Mouse (Mus musculus): ENCODE measurements around the gene Zfp36.
A peak's percentile ranks its signal among the peaks of the same experiment; 100 is the strongest.
"Not testable (repeated sequence)": the region's sequence is repeated elsewhere in the genome, so short reads cannot be mapped to it uniquely, and the experiment has no call there.

The Zfp36 gene

DNA sequence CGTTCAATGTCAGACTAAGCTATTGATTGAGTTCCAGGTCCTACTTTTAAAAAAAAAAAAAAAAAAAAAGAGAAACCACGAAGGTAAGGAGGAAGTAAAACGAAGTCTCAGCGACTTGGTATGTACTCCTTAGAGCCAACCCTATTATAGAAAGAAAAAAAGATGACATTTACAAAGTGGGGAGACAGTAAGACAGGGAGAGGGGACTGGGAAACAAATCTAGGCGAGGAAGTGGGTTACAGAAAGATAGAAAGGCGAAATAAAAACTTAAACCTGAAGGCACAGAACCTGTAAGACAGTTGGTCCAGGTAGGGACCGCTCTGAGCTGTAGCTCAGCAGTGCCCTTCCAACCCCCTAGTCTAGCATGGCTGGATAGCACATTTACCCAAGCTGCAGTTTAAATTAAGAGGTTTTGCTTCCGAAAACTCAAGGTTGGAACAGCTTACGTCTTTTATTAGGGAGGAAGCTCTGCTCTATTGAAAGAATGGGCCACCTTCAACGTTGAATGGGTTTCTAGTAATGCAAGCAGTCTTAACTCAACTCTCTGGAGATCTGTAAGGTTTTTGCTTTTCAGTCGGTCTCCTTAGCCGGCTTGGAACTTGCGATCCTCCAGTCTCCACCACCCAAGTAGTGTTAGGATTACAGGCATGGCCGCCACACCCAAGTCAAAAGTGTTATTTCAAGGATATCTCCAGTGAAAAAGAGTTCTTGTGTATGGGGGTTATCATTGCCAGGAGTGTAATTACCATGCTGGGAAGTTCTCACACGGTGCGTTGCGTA lies at the start of gene Zfp36:
TSS of gene Zfp36 (minus strand) at position 17 of the 780 bp plus-strand sequence.
- no peak for DNase-seq (ENCODE audit: low spot score in 2 of 2)

DNA sequence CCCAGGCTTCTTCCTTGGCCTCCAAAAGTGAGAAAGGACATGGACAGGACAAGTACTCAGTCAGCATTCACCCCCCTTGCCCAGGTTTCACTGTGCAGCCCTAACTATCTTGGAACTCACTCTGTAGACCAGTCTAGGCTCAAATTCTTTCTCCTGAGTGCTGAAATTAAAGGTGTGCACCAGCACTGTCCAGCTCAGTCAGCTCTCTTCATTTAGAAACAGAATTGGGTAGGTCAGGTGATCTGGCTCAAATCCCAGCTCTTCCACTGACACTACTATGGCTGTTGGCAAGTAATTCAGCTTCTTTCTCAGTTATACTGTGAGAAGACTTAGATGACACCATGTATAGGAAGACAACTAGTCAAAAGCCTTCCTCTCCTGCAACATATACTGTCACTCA lies 47.7 kb upstream of the Zfp36 start:
- DNase-seq (ENCODE audit: low spot score in 2 of 2): peak in 1 of 2 experiments; percentile 27

DNA sequence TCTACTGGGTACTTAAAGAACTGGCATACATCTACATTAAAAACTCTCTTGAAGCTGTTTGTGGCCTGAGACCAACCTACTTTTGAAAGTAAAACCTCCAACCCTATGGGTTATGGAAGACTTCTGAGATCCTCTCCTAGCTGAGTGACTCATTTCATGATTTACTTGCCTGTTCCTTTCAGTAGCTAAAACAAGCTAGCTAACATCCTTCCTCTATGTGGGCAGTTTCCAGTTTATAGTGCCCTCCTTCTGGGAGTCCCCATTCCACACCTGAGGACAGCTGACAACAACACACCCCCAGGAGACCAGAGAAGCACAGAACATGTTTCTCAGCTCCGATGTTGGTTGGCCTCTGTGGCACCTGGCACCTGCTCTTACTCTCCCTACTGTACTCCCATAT lies 43.0 kb upstream of the Zfp36 start:
- DNase-seq (ENCODE audit: low spot score in 2 of 2): no peak

DNA sequence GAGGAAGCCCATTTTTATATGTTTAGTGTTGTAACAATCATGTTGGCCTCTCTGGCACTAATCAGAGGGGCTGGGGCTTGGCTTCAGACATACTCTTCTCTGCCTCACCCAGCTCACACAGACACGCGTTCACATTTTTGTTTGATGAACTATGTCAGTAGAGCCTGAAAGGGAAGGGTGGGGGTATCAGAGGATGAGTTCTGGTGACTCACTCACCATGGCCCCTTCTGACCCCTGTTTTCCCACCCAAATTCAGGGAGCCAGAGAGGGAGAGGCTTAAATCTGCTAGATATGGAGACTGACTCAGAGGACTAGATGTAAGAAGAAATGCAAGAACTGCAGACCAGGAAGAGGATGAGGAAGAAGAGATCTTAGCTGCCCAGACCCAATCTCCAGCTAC lies 39.4 kb upstream of the Zfp36 start:
- peak in 1 of 2 experiments; percentile 15 for DNase-seq (ENCODE audit: low spot score in 2 of 2)

DNA sequence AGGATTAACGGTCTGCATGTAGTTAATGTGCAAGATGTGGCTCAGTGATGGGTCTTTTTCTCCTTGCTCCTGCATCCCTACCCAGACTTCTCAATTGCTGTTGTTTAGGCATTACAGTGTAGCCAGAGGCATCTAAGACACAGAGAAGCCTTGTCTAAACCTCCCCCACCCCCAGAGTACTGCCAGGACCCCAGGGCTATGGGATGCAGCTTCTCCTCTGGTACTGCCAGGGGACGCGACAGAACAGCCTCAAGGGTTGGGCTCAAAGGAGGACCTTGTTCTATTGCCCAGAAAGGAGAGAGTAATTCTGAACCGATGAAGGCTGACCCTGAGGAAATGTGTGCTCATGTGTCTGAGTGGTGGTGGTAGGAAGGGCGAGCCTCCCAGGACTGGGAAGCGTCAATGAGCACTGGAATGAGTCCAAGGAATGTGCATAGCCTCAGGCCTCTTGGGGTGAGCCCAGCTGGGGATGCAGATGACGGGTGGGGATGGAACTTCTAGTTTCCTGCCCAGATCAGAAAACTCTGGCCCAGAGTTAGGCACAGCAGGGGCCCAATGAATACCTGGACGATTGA lies 38.1 kb upstream of the Zfp36 start:
- DNase-seq (ENCODE audit: low spot score in 2 of 2): peak; percentile 85 to 86

DNA sequence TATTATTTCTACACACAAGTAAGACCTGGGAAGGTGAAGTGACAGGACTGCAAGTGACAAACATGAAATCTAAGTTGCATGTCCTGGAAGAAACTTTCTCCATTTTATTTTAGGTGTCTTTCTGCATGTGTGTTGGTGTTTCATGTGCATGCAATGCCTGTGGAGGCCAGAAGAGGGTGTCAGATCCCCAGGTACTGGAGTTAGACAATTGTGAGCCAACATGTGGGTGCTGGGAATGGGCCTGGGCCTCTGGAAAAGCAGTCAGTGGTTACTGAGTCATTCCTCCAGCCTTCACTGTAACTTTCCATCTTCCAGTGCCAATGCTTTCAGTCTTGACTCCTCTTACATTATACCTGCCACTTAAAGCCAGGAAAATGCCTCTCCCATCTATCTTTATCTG lies 37.3 kb upstream of the Zfp36 start:
- no peak for DNase-seq (ENCODE audit: low spot score in 2 of 2)

DNA sequence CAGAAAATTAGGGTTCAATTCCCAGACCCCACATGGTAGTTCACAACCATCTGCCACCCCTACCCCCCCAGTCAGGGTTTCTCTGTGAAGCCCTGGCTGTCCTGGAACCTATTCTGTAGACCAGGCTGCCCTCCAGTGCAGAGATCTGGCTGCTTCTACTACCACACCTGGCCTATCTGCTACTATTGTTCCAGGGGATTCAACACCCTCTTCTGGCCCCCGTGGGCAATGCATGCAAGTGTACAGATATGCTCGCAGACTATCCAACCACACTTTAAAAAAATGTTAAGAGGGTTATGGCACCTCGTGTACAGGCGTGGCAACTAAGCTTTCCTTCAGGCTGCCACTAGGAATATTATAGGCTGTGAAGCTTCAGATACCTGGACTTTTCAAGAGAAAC lies 32.8 kb upstream of the Zfp36 start:
- no peak for DNase-seq (ENCODE audit: low spot score in 2 of 2)

DNA sequence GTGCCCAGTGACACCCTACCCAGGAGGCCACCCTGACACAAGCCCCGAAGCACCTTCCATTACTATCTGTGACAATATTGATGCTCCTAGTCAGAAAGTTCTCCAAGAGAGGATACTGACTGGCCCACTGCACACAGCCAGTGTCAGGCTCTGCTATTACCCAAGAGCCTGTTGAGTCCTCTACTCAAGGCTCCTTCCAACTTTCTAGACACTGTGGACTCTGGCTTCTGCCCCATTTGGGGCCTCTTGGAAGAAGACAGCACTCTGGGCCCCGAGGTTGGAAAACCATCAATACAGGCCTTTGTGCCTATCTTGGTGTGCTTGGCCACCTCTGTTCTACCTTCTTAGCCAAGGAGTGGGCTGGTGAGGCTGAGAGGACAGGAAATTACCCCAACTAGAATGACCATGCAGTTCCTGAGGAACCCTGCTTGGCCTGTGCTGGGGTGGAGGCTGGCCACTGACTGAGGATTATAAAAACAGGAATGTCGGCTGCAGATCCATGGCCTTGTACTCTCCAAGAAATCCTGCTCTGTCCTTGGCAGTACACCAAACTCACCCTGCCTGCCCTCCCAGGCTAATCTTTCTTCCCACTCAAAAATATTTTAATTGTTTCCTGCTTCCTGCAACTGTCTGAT lies 30.9 kb upstream of the Zfp36 start:
- peak; percentile 85 to 86 for DNase-seq (ENCODE audit: low spot score in 2 of 2)

DNA sequence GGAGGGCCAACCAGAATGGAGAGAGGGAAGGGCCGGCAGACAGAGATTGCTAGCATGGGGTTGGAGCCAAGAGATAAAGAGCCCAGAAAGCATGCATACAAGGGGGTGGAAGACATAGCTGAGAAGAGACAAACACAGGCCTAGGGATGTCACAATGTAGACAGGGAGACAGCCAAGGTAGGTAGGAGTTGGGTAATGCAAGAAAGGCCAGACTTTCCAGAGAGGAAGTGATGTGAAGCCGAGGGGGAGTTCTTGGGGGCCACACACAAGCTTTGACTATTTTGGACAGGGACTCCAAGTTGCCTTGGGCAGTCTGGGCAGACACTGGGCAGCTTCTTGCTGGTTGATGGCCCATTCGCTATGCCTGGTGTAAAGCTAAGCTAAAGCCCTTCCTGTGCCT lies 21.9 kb upstream of the Zfp36 start:
- DNase-seq (ENCODE audit: low spot score in 2 of 2): no peak

DNA sequence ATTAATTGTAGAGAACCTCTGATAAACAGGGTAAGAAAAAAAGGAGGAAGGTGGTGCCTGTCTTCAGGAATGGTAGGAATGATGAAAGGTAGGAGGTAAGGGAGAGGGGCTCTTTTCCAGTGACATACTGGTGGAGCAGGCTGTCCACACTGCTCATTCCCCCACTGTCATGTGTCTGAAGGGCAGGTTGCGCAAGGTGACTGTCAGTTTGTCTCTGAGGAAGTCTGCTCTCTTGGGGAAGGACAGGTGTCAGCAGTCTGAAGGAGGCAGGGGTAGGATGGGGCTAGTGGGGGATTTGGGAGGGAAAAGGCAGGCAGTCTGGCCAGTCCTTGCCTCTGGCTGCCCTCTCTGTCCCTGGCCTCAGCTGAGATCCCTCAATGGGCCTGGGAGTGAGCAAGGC lies 21.0 kb upstream of the Zfp36 start:
- no peak for DNase-seq (ENCODE audit: low spot score in 2 of 2)

DNA sequence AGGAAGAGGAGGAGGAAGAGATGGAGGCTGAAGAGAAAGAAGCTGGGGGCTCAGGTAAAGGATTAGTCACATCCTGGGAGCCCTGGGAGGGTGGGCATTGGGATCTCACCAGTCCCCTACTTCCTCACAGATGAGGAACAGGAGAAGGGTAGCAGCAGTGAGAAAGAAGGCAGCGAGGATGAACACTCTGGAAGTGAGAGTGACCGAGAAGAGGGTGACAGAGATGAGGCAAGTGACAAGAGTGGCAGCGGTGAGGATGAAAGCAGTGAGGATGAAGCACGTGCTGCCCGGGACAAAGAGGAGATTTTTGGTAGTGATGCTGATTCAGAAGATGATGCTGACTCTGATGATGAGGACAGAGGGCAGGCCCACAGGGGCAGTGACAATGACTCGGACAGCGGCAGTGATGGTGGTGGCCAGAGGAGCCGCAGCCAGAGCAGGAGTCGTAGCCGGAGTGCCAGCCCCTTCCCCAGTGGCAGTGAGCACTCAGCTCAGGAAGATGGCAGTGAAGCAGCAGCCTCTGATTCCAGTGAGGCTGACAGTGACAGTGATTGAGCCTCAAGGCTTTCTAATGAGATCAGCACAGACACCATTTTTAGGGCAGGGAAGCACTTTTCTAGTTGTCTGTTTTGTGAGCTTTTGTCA lies 18.8 kb upstream of the Zfp36 start:
- DNase-seq (ENCODE audit: low spot score in 2 of 2): no peak

DNA sequence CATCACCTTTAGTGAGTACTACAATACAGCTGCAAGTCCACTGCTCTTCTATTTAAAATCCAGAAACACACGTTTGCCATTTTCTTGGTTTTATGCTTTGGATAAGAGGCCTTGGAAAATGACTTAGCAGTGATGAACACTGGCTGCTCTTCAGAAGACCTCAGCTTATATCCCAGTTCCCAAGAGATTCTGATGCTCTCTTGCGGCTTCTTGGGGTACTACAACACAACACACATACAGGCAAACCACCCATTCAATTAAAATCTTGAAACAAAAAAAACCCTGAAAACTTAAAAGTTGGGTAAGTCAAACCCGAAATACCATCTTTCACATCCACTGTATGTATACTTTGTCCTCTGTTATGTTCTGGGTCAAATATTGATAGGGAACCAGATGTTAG lies 17.9 kb upstream of the Zfp36 start:
- no peak for DNase-seq (ENCODE audit: low spot score in 2 of 2)

DNA sequence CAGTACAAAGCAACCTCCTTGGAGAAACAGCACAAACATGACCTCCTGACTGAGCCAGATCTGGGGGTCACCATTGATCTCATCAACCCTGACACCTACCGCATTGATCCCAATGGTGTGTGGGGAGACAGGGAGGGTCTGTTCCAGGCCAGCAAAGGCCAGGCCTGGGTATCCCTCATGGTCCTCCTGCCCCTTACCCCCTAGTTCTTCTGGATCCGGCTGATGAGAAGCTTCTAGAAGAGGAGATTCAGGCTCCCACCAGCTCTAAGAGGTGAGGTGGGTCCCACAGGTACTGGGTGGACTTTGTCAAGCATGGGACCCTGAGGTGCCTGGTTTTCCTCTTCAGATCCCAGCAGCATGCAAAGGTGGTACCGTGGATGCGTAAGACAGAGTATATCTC lies 15.4 kb upstream of the Zfp36 start:
- DNase-seq (ENCODE audit: low spot score in 2 of 2): no peak

DNA sequence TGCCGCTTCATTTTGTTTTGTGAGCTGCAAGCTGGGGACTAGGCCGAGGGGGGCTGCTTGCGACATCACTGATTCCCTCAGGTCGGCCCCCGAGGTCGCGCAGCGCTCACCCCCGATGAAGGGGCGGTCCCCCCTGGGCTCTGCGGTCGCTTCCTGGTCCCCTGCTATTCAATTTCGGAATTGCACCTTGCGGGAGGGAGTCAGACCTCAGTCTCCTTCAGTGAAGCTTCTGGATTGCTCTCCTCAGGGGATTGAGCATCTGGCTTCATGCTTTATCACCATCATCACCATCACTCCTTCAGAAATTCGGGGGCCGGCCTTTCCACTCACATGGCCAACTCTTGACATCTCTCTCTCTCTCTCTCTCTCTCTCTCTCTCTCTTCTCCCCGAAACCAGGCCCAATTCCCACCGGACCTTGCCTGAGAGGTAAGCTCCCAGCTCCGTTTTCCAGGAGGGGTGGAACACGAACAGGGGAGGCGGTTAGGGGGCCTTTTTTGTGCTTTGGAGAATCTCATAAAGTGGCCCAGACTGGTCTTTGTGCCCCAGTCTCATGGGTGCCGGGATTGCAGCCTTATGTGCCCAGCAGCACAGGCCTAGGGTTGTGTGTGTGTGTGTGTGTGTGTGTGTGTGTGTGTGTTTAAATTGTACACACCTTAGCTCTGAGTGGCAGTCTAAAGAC lies 13.4 kb upstream of the Zfp36 start:
- no peak for DNase-seq (ENCODE audit: low spot score in 2 of 2)

DNA sequence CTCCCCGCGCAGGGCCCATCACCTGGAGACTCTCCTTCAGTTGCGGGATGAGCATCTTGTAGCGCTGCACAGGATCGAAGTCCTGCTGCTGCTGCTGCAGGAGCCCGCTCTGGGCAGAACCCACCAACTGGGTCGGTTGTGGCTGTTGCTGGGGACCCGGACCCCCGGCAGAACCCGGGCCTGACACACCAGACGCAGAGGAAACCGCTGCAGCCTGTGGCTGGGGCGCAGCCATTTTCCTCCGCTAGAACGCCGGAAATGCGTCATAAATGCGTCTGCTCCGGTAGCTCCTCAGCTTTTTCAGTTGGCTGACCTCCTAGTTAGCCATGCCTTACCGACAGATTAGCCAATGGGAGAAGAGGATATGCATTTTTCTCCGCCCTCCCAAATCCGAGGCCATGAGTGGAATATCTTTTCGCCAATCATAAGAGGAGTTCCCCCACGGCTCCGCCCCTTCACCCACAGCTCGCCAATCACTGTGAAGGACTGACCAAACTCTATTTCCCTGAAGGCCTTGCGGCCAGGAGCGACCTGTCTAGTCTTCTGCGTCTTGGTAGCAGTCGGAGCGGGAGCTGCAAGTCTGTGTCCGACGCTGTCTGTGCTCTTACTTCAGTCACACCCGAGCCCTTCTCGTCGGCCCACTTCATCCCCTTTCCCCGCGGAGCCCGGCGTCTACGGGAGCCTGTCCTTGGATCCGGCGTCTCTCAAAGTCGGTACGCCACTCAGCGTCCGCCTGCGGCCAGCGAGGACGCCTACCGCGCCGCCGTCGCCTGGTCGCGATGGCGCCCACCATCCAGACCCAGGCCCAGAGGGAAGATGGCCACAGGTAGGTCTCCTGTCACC lies 12.6 kb upstream of the Zfp36 start, which contains the start of the genes Med29 and Paf1:
TSS of gene Med29 (minus strand) at position 280 of the 843 bp plus-strand sequence.
TSS of gene Paf1 (plus strand) at position 523 of the 843 bp plus-strand sequence.
- DNase-seq (ENCODE audit: low spot score in 2 of 2): peak; percentile 98 to 99

DNA sequence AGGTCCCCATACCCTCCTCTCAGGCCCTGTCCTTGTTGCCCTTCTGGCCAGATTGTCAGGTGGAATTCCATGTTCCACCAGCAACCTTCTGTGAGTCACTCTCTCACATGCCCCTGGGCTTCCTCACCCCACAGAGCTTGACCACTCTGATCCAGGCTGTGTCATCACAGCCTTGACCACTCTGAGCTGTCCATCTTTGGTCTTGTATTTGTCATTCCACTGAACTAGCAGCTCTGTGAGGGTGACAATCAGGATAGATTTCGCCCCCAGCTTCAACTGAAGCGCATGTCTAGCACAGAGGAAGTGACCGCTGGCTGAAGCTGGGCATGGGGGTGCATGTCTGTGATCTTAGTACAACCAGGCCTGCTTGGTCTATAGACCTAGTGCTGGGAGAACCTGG lies 10.3 kb upstream of the Zfp36 start:
- no peak for DNase-seq (ENCODE audit: low spot score in 2 of 2)

DNA sequence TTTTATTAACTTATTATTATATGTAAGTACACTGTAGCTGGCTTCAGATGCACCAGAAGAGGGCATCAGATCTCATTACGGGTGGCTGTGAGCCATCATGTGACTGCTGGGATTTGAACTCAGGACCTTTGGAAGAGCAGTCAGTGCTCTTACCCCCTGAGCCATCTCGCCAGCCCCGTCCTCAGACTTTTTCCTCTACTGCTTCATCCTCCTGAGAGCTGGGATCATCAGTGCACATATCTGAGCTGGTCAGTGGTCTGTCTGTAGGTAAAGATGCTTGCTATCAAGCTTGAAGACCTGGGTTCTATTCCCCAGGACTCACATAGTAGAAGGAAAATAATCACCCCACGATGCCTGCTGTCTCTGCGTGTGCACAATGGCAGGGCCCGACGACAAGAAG lies 7.3 kb upstream of the Zfp36 start:
- not testable (repeated sequence) for DNase-seq (ENCODE audit: low spot score in 2 of 2)

DNA sequence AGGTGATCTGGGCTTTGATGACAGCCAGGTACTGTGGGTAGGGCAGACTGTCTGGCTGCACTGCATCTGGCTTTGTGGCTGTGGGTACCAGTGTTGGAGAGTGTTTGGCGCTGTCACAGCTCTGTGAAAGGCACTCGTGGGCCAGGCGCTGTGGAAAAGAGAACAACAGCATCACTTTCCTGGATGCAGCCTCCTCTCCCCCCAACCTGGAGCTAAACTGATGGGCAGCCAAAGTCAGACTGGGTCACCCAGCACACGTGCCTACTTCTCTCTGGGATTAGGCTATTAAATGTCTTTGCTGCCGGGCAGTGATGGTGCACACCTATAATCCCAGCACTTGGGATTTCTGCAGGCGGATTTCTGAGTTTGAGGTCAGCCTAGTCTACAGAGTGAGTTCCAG lies 6.8 kb upstream of the Zfp36 start:
- DNase-seq (ENCODE audit: low spot score in 2 of 2): not testable (repeated sequence)

DNA sequence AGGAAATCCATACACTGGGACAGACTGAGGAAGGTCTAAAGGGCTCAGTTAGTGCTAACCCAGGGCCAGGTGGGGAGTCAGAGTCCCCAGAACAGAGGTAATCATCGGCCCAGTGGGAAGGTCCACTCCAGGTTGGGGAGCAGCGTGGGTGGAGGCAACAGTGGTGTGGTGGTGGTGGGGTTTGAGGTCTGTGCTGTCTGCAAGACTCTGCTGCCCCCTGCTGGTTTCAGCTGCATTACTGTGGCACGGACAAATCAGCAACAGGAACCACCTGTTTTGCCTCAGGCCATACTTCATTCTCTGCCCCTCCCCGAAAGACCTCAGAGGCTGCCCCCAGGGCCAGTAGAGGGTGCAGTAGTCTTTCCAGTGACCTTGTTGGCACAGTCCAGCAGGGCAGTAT lies 6.4 kb upstream of the Zfp36 start:
- peak; percentile 66 to 84 for DNase-seq (ENCODE audit: low spot score in 2 of 2)

DNA sequence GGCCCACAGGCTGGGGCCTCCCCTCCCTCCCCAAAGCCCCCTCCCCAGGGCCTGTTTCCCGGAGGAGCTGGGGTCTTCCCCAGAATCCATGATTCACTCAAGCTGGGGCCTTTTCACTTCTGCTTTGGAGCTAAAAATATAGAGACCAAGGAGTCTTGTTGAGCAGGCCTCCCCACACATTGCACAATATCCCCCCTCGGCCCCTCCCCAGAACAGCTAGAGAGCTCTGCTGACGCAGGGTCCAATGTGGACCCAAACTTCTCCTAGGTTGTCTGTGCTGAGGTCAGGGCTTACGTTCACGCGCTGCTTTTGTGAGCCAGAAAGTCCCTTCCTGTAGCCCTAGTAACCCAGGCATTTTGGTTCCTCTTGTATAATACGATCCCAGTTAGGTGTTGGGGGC lies 6.0 kb upstream of the Zfp36 start:
- peak; percentile 58 to 72 for DNase-seq (ENCODE audit: low spot score in 2 of 2)

DNA sequence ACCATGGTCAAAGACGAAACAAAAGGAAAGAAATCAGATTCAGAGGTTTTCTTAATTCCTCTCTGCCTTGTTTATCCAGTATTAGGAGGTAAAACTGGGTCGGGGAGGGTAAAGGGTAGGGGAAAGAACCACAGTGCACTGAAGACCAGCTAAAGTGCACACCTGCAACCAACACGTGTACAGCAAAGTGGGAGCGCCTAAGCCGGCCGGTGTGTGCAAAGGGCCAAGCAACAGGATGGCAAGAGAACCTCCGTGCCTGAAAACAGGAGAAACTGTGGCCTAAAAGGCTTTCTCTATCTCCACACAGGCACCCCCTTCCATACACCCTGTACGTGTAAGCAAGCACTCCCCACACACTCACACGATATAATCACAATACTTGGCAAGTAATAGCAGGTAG lies 5.1 kb upstream of the Zfp36 start:
- no peak for DNase-seq (ENCODE audit: low spot score in 2 of 2)

Measured in heart, adult 9 months (tissue).